Mouse (Mus musculus): ENCODE data around the gene Nifk. TPM values are rescaled to one million over a fixed set of nuclear protein-coding genes. Genes with fewer than 3 reads are reported as not detected.

The Nifk gene
- polyA plus RNA-seq (2014; fragmentation: Illumina TruSeq; extraction: RNeasy Lipid Tissue Mini Kit (QIAGEN cat#74804); ENCODE audit: low read depth, low replicate concordance), result 45.4 TPM

GRCm38 (mm10) chr1:118321661-118322201, at the start of gene Nifk:
Gene Nifk (plus strand): TSS chr1:118321839.

GRCm38 (mm10) chr1:118311622-118312326, 9.9 kb upstream of the Nifk start, which contains the start of gene Tsn:
Gene Tsn (minus strand): TSS chr1:118311739.

Other genes with a start within 250 kb of the Nifk start
- gene Gm29106, start 145.3 kb upstream of the Nifk start, polyA plus RNA-seq (2014; fragmentation: Illumina TruSeq; extraction: RNeasy Lipid Tissue Mini Kit (QIAGEN cat#74804); ENCODE audit: low read depth, low replicate concordance), result not detected
- 56.3 TPM for gene Tsn, start 10.1 kb upstream of the Nifk start, polyA plus RNA-seq (2014; fragmentation: Illumina TruSeq; extraction: RNeasy Lipid Tissue Mini Kit (QIAGEN cat#74804); ENCODE audit: low read depth, low replicate concordance)
- gene Clasp1, start 67.2 kb downstream of the Nifk start, polyA plus RNA-seq (2014; fragmentation: Illumina TruSeq; extraction: RNeasy Lipid Tissue Mini Kit (QIAGEN cat#74804); ENCODE audit: low read depth, low replicate concordance), result 69.1 TPM